Mouse (Mus musculus): ENCODE data around the gene Glis3.

Glis3 gene

DNA sequence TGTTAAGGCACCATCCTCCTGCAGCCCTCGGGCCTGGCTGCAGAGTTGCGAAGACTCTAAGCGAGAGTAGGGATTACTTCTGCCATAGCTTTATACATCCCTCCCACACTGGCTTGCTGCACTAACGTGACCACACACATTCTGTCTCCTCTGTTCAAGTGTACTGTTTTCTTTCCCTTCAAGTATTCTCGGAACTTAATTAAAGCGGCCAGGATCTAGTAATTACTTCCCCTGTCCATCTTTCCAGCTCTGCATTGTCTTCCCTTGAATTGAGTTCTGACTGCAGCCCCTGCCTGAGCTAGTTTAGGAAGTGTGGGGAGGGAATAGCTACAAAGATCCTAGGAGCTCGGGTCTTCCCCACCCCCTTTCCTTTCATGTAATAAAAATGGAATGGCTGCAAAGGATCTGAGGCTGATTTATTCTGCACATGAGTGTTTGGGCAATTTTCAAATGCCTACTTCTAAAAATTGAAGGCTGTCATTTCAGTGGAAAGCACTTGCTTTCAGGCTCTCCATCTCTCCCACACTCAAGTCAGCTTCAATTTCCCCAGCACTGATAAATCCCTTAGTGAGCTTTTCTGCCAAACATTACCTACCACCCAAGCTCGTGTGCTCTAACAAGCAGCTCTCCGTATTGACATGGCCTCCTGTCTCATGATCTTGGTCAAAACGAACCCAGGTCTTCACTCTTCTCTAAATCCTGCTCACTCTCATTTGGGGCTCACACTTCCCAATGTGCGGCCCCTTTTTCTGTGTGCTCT, 346.7 kb downstream of the Glis3 start:
- no peak for DNase-seq (ENCODE audit: low spot score in 2 of 2)

DNA sequence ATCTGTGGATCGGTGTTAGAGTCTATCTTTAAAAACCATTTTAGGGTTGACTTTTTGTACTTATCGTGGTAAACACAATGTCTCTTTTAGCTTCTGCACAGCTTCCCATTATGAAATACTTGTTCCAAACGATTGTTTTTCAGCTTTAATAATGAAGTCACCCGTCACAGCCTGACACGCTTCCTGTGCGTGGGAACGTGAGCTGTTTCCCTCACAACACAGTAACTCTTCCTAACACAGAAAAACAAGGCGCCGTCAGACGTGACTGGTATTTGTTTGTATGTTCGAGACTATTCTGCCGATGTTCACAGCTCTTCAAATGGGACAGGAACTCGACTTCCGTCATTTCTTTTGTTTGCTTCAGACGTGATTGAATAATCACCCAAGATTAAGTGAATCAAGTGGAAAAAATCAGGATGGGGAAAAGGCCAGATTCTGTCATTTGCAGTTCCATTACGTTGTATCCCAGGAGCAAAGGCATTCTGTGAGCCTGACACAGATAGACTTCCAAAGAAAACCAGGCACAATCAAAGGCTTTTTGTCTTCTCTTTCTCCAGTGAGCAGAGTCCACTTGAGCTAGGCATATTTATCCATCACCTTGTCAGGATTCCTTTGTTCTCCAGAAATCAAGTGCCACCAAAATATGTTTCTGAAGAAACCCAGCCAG, 351.3 kb downstream of the Glis3 start:
- no peak for DNase-seq (ENCODE audit: low spot score in 2 of 2)

DNA sequence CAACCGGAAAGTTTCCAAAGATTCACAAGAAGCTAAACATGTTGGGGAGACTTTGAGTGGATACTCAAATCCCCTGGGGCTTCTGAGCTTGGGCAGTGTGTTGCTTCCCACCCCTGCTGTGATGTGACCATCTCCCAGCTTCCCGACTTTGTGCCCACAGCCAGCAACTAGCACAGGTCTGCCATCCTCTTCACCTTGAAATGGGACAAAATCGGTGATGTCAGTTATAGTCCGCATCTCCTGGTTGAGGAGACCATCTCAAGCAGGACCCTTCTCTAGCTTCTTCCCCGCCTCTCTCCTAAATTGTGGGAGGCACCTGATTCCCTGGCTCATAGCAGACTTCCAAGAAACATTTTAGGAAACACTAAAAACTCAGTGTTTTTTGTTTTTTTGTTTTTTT, 352.3 kb downstream of the Glis3 start:
- DNase-seq (ENCODE audit: low spot score in 2 of 2) = no peak

DNA sequence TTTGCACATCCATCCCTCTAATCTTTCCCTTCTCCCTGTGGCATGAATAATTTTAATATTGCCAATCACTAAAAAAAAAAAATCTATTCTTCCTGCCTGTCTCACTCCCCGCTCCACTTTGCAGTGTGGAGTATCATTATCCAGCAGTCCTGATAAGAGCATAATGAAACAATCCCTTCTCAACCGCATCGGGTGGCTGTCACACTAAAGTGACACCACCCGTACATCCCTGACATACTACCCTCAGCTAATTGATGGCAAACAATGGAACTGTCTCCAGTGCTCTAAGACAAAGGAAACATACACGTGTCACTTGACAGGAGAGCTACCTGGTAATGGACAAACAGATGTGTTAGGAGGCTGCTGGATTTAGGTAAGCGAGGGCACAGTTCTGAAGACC, 373.8 kb downstream of the Glis3 start:
- DNase-seq (ENCODE audit: low spot score in 2 of 2) = no peak

DNA sequence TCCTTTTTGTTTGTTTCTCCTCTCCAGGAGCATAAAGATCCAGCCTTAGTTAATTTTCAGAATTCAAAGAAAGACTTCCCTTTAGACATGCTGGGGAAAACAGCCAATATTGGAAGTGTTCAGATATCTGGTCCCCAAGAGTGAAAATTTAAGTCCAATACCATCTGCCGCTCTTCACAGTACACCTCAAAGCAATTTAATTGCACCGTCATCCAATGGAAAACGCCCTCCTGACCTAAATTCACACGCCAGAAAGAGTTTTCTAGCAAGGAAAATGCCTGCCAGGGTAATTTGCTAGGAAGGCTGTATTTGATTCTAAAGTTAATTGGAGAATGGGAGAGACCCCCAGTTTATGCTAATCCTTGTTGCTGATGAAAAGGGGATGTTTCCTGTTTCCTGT, 374.4 kb downstream of the Glis3 start:
- DNase-seq (ENCODE audit: low spot score in 2 of 2) = no peak

DNA sequence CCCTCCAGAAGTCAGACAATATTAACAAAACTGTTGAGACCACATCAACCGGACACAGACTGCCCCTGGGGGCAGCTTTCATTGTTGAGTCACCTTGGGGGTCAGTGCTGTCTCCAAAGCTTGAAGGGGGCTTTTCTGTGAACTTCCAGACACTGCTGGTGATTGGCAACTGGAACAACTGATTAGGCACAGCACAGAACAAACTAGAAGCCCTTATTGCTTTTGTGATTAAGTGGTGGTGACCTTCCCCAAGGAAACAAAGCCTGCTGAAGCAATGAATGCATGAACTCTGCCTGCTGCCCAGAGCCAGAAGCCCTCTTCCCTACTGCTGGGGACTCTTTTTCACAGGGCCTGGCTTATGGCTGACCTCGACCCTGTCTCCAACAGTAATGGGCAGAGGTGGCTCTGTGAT, 377.0 kb downstream of the Glis3 start:
- DNase-seq (ENCODE audit: low spot score in 2 of 2) = no peak

DNA sequence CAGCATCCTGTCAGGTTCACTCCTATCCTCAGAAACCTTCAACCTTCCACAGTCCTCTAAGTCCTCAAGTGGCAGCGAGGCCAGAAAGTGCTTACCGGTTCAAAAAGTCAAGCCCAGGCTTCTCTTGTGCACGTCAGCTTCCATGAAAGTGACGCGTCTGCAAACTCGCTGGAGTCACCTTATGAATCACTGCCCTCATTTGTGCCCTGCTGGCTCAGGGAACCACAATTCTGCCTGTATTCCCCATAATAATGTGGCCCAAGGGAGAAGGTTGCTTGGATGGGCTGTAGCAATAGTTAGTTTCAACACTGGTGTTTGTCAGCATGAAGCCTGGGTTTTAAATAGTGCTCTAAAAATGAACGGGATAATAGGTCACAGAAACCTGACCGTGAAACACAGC, 379.7 kb downstream of the Glis3 start:
- no peak for DNase-seq (ENCODE audit: low spot score in 2 of 2)

DNA sequence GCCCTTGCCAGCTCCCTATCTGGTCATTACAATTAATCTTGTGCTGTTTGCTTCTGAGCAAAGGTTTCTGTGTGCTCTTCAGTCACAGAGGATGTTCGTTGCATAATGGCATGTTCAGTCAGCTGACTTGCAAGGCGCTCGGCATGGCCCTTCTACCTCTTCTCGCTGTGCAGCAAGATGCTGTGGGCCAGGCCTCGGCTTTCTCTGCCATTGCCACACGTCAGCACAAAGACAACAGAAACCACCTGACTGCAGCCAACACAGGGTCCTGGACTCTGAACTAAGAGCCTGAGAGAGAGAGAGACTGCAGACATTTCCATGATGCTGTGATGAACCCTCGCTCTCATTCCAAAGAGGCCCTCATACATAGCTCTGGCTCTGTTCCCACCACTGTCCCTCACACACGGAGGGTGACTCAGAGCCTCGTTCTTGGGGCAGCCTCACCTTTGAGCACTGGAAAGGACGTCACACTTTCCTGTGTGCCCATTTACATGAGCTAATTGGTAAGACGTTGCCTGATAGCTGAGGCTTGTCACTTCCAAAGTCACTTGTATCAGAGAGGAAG, 380.6 kb downstream of the Glis3 start:
- no peak for DNase-seq (ENCODE audit: low spot score in 2 of 2)

DNA sequence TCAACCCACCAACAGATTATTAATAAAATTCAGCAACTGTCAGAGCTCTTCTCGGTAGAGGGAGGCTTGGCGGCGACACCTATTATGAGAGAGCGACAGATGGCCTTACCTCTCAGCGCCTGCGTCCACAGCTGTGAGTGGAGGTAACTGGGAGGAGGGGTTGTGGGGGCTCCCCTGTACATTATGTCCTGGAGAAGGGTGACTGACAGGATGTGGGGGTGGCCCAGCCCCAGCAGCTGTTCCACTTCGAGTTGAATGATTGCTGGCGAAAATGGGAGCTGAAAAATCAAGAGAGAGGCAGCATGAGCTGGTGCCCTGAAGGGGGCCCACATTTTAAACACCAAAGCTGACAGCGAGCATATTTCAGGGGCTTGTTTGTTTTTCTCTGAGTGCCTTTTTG, 381.2 kb downstream of the Glis3 start:
- no peak for DNase-seq (ENCODE audit: low spot score in 2 of 2)

DNA sequence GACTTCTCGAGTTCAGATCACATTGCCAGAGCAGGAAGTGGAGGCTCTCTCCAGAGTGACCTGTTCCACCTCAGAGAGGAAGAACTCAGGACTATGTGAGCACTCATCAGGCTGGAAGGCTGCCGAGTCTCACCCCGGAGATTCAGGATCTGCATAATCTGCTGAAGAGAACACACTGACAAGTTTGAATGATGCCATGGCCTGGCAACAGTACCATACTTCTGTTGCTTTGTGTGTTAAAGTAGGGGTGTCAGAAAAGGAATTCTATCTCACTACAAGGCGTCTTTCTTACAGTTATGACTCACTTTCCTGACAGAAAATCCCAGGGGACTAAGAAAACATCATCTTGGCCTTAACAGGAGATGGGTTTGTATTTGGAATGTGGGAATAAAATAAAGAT, 388.3 kb downstream of the Glis3 start:
- DNase-seq (ENCODE audit: low spot score in 2 of 2) = no peak

DNA sequence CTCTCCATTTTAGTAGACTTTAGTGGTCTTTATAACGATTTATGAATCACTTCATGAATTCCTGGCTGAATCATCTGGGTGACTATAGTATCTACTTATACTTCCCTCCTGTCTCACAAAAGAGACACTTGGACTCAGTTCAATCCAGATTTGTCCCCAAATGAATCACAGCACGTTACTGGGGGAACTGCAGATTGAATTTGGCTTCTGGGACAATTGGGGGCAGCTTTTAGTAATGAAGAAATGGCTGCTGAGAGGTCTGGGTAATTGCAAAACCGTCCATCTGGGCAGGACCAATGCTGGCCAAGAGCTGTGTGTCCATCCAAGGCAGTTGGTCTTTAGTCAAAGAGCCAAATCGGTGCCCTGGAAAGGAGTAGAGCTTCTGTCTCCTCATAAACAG, 390.4 kb downstream of the Glis3 start:
- no peak for DNase-seq (ENCODE audit: low spot score in 2 of 2)

DNA sequence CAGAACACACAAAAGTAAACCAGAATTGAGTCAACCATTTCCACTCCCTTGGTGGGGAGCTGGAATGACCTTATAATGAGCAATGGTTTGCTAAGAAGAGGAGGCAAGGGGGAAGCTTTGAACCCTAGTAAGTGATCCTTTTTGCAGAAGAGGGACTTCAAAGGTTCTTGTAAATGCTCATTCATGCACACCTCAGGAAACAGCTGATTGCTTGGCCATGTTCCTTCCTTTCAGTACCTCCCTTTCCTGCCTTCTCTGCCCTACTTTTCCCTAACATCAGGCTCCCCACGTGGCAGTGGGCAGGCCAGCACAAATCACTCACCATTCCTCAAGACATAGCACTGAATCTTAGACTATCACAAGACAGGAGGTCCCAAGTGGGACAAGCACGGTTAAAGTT, 392.4 kb downstream of the Glis3 start:
- DNase-seq (ENCODE audit: low spot score in 2 of 2) = no peak

DNA sequence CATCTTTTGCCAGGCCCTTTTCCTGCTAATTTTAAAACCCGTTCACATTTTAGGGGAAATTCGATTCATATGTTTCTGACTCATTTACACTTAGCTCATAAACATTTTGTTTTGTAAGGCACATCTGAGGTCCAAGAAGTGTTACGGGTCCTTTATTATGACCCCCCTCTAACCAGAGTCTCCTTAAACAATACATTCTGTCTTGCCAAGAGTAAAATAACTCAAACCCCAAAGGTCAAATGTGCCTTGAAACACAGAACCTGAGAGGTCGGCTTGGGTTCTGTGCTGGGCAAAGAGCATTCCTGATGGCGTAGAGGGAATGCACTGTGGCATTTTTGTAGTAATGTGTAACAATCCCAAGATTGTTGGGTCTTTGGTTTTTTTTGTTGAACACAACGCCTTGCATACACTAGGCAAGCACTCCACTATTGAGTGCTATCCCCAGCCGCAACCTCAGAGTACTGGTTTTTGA, 395.7 kb downstream of the Glis3 start:
- DNase-seq (ENCODE audit: low spot score in 2 of 2) = no peak

DNA sequence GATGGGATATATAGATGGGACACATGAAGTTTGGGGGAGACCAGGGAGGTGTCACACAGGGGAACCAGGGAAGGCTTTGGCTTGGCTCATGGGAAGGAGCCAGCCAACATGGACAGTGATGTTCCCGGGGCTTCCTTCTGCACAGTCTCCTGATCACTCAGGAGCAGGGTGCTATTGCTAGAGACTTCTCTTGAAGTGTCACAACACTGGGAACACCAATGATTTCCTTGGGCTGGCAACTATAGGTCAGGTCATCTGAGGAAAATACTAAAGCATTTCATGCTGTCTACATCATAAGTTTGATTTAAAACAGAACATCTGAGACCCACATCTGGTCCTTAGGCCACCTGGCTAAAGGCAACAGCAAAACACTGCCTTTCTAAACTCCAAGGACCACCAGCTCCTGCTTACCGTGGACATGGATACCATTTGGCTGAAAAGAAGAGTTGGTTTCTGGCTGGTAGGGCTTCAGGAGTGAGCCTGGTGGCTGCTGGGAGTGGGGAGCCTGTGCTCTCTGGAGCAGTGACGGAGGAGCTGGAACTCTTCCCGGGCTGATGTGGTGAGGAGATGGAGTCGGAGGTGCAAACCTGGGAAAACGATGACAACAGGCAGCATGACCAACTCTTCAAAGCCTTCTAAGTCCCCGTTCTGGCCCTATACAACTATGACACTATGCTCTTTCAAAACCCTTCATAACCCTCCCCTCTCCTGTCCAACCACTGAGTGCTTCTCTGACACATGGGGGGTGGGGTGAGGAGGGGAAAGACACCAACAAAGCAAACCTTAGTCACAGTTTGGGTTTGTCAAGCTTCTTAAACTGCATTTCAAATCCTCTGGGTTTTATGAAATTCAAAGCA, 396.4 kb downstream of the Glis3 start:
- no peak for DNase-seq (ENCODE audit: low spot score in 2 of 2)

DNA sequence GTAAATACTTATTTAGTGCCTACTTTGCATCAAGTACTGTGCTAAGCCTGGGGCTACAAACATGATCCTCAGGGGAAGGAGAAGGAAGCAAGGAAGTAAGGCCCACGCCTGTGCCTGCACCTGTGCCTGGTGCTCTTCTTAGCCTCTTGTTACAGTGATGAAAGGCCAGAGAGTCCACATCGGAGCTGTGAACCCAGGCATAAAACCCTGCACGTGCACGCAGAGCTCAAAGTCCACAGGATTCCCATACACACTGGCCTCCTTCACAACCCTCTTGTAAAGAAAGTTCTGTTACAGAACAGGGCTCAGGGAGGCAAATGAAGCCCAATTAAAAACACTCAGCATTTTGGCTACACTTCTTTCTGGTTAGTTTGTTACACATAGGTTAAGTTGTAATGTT, 398.5 kb downstream of the Glis3 start:
- DNase-seq (ENCODE audit: low spot score in 2 of 2) = no peak

DNA sequence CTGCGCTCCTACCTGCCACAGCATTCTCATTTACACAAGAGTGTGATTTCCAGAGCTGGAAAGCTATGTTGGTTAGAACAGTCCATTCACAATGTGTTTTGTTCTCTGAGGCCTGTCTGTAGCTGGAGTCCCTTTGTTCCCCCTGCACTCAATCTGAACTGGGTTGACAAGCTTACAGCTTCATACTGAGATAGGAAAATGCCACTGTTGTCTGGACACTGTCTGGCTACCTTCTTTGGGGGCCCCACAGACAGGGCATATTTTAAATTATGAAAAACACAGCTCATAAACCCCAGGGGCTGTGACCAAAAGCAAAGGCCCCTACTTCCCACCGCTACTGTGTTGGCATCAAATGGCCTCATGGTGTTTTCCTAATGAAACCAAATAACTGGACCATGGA, 402.8 kb downstream of the Glis3 start:
- DNase-seq (ENCODE audit: low spot score in 2 of 2) = no peak

DNA sequence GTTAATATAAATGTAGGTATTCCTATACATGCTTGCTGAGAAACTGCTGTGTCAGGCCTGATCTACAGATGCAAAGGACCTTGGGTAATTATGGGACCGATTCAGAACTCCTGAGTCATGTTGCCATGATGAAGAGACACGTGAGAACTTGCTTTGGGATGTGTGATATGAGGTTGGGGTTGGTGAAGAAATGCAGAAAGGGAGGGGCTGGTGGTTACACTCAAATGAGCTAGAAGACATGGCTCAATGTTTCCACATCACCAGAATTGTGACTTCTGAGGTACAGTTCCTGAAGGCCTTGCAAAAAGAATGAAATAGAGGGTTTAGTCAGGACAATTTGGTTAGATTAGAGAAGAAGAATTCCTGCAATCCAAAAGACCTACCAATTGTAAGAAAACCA, 405.4 kb downstream of the Glis3 start:
- DNase-seq (ENCODE audit: low spot score in 2 of 2) = no peak

DNA sequence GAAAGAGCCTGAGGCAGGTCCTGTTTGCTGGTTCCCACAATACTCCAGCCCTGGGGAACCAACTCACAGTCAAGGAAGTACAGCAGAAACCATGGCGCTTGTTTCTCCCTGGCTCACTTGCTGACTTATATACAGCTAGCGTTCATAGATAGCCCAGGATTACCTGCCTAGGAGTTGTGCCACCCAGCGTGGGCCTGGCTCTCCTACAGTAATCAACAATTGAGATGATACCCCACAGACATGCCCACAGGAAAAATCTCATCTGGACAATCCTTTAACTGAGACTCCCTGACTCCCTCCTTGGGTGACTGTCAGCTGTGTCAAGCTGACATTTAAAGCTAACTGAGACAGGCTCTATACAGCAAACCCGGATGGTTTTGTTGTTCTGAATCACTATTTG, 405.9 kb downstream of the Glis3 start:
- no peak for DNase-seq (ENCODE audit: low spot score in 2 of 2)

DNA sequence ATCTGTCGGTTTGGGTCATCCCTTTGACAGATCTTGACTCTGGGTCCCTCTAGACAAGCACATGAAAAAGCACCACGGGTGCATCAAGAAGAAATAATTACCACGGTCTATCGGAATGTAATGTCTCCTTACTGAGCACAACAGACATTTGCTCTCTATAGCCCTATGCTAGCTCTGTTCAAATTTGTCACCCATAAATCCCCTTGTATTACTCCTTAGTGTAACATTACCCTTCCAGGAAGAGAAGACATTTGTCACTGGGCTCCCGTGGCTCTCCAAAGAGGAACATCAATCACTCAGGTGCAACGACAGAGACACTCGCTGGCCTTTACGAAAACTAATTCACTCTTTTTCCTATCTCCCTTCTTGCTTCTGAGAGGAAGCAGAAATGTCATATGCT, 413.0 kb downstream of the Glis3 start:
- no peak for DNase-seq (ENCODE audit: low spot score in 2 of 2)

DNA sequence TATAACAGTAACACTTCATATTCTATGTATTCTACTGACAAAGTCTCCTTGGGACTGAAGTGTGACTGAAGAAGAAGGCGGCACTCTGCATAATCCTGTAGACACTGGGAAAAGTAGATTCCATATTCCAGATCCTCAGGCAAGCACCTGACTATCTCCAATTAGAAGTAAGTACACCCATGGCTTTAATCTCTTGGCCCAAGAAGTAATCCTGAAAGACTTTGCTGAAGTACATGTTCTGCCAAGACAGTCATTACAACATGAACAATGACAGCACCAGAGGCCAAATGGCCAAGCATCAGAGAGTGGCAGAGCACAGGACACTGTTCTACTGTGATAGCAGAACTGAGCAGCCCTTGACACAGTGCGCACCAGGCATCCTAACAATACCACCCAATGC, 414.1 kb downstream of the Glis3 start:
- DNase-seq (ENCODE audit: low spot score in 2 of 2) = no peak

DNA sequence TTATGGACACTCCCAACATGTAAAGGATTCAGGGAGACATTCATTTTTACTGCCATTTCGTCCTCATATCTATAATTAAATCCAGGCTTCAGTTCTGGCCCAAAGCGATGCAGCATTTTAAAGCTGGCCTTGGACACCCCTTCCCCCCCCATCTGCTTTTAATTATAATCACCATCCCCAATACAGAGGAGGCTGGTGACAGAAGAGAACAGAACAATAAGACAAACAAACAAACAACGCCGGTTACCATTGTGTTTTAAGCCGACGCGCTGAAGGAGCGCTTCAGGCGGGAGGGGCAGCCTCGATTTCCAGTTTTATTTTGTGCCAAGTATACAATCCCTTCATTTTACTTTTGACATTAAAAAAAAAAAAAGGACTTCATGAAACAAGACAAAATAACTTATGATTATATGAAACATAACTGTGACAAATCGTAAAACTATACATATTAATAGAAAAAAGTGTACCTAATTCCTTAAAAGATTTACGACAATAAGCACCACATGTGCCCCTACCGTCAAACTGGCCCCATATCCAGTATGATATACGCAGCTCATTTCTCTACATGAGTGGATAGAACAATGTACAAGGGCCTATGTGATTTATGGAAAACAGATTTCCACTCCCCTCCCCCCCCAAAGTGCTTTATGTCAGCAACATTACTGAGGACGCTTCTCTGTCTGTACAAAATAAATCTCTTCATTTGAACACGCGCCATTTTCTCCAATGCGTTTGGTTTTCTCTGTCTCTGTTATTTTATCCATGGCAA, 420.8 kb downstream of the Glis3 start:
- no peak for DNase-seq (ENCODE audit: low spot score in 2 of 2)

DNA sequence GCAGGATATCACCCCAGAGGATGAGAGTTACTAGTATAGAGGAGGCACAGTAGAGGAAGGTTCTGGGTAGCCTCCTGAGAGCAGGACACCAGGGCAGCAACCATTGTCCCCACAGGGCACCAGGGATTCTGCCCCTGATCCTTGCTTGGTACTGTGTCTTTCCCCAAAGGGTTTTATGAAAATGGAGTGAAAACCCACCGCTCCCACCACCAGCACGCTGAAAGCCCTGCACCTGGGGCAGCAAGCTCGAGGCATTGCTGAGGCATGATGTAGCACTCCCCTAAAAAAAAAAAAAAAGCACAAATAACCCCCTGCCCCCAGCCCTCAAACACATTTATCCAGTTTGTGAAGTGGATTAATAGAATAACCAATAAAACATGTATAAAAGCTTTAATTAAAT, 421.4 kb downstream of the Glis3 start:
- DNase-seq (ENCODE audit: low spot score in 2 of 2) = no peak

Measured in spleen, postnatal 14 days (tissue).